Mouse (Mus musculus): ENCODE results near the gene Nkx2-3. TPM values are rescaled to one million over a fixed set of nuclear protein-coding genes. Genes with fewer than 3 reads are reported as not detected.
A peak's percentile ranks its signal among the peaks of the same experiment; 100 is the strongest.

Nkx2-3 gene
- polyA plus RNA-seq, 1 experiment from 2014 or later = 0.20 TPM

DNA sequence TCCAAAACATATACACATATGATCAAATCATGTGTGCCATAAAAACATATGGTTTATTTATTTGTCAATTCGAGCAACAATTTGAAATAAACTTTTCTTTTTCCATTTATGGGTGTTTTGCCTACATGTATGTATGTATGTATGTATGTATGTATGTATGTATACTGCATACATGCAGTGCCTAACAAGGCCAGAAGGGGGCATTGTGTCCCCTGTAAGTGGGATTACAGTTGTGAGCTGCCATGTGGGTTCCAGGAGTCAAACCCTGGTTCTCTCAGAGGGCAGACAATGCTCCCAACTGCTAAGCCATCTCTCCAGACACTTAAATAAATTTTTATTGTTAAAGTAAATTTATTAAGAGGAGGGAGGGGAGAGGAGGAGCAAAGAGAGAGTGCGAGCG is 15.2 kb downstream of the Nkx2-3 start:
- no peak overlapping the region for H3K4me3 ChIP-seq (ENCODE audit: low read depth, low read length)
- H3K27ac ChIP-seq (ENCODE audit: low read depth, low read length) = no peak overlapping the region
- no peaks in the 10 kb centered on the region for H3K4me1 ChIP-seq (replicated peaks; ENCODE audit: control insufficient read depth, insufficient read depth, low read length)
- no peak for ATAC-seq (ENCODE audit: low FRiP score)
- no peaks in the 10 kb centered on the region for H3K9me3 ChIP-seq (ENCODE audit: control insufficient read depth, low read length)
- H3K36me3 ChIP-seq (ENCODE audit: control insufficient read depth, insufficient read depth, low read length) = no peaks in the 10 kb centered on the region
- DNase-seq (ENCODE audit: low spot score) = no peak
- 94% methylated on average over 3 of the region's 3 CpGs for WGBS
- H3K27me3 ChIP-seq (ENCODE audit: control insufficient read depth, insufficient read depth, low read length) = peaks cover 11% of the 10 kb centered on the region
- H3K9ac ChIP-seq (ENCODE audit: low read depth, low read length) = no peak overlapping the region
- H3K4me2 ChIP-seq (replicated peaks; ENCODE audit: low read depth, low read length) = no peak overlapping the region

DNA sequence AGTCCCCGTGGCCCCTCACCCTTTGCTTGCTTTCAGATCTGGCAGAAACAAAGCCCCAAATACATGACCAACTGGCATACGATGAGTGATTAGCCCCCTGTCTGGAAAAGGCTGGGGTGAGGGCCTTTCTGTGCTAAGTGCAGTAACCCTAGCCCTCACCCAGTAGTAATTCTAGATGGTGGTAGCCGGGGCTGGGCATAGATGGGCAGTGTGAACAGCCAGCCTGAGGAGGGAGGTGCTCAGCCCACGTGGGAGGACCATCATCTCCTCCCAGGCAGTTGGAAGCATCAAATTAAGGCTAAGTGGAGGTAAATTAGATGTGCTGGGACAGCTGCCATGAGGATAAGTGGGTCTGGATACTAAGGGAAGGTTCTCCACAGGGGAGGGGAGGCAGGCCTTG is 17.0 kb downstream of the Nkx2-3 start:
- Histone ChIP-seq H3K4me1 (replicated peaks; ENCODE audit: control insufficient read depth, insufficient read depth, low read length) (no peaks in the 10 kb centered on the region), H3K27ac (ENCODE audit: low read depth, low read length) (no peak overlapping the region), H3K9me3 (ENCODE audit: control insufficient read depth, low read length) (no peaks in the 10 kb centered on the region), H3K4me2 (replicated peaks; ENCODE audit: low read depth, low read length) (no peak overlapping the region), H3K36me3 (ENCODE audit: control insufficient read depth, insufficient read depth, low read length) (no peaks in the 10 kb centered on the region), H3K9ac (ENCODE audit: low read depth, low read length) (no peak overlapping the region), H3K4me3 (ENCODE audit: low read depth, low read length) (no peak overlapping the region), H3K27me3 (ENCODE audit: control insufficient read depth, insufficient read depth, low read length) (0 out of 2 replicates have a peak, but pooled peaks cover 2% of the 10 kb centered on the region)
- no peak for ATAC-seq (ENCODE audit: low FRiP score)
- no peak for DNase-seq (ENCODE audit: low spot score)
- WGBS = 46% methylated on average over 4 of the region's 4 CpGs

GRCm38 (mm10) chr19:43630466-43631251 is 18.5 kb downstream of the Nkx2-3 start:
- no peaks in the 10 kb centered on the region for H3K9me3 ChIP-seq (ENCODE audit: control insufficient read depth, low read length)
- H3K36me3 ChIP-seq (ENCODE audit: control insufficient read depth, insufficient read depth, low read length) = no peaks in the 10 kb centered on the region
- H3K27me3 ChIP-seq (ENCODE audit: control insufficient read depth, insufficient read depth, low read length) = 0 out of 2 replicates have a peak, but pooled peaks cover 2% of the 10 kb centered on the region
- 33% methylated on average over 12 of the region's 12 CpGs for WGBS
- H3K4me1 ChIP-seq (replicated peaks; ENCODE audit: control insufficient read depth, insufficient read depth, low read length) = no peaks in the 10 kb centered on the region
- H3K4me3 ChIP-seq (ENCODE audit: low read depth, low read length) = no peak overlapping the region
- no peak overlapping the region for H3K9ac ChIP-seq (ENCODE audit: low read depth, low read length)
- H3K4me2 ChIP-seq (replicated peaks; ENCODE audit: low read depth, low read length) = no peak overlapping the region
- ATAC-seq (ENCODE audit: low FRiP score) (no peak), DNase-seq (ENCODE audit: low spot score) (peak; percentile 92)
- no peak overlapping the region for H3K27ac ChIP-seq (ENCODE audit: low read depth, low read length)

GRCm38 (mm10) chr19:43641833-43642232 is 29.7 kb downstream of the Nkx2-3 start:
- Histone ChIP-seq H3K4me3 (ENCODE audit: low read depth, low read length) (no peak overlapping the region), H3K27me3 (ENCODE audit: control insufficient read depth, insufficient read depth, low read length) (no peaks in the 10 kb centered on the region)

DNA sequence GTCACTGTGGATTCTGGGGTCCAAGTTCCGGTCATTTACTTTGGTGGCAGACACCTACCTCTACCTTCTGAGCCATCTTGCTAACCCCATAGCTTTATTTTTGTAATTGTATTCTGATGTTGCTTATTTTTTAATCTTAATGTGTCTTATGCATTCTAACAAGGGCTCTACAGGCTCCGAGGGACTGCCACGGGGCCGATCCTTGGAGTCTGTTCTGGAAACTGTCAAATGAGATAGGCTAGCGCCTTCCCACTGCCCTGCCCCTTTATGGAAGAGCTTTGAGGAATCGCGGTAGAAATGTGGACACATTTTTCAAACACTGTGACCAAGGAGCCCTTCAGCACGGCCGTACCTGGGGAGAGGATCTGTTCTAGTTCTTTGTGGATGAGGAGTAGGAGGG is 30.7 kb downstream of the Nkx2-3 start:
- Histone ChIP-seq H3K9ac (ENCODE audit: low read depth, low read length) (no peak overlapping the region), H3K27me3 (ENCODE audit: control insufficient read depth, insufficient read depth, low read length) (no peaks in the 10 kb centered on the region), H3K9me3 (ENCODE audit: control insufficient read depth, low read length) (no peaks in the 10 kb centered on the region), H3K4me2 (replicated peaks; ENCODE audit: low read depth, low read length) (no peak overlapping the region), H3K4me1 (replicated peaks; ENCODE audit: control insufficient read depth, insufficient read depth, low read length) (no peaks in the 10 kb centered on the region), H3K36me3 (ENCODE audit: control insufficient read depth, insufficient read depth, low read length) (no peaks in the 10 kb centered on the region), H3K4me3 (ENCODE audit: low read depth, low read length) (no peak overlapping the region), H3K27ac (ENCODE audit: low read depth, low read length) (no peak overlapping the region)
- ATAC-seq (ENCODE audit: low FRiP score) (no peak), DNase-seq (ENCODE audit: low spot score) (no peak)
- 89% methylated on average over 9 of the region's 9 CpGs for WGBS

More at GRCm38 (mm10) chr19:43641833-43642232, 29.7 kb downstream of the Nkx2-3 start:
- Histone ChIP-seq H3K4me1 (replicated peaks; ENCODE audit: control insufficient read depth, insufficient read depth, low read length) (no peaks in the 10 kb centered on the region), H3K36me3 (ENCODE audit: control insufficient read depth, insufficient read depth, low read length) (no peaks in the 10 kb centered on the region), H3K4me2 (replicated peaks; ENCODE audit: low read depth, low read length) (no peak overlapping the region), H3K9me3 (ENCODE audit: control insufficient read depth, low read length) (no peaks in the 10 kb centered on the region), H3K27ac (ENCODE audit: low read depth, low read length) (no peak overlapping the region), H3K9ac (ENCODE audit: low read depth, low read length) (no peak overlapping the region)
- ATAC-seq (ENCODE audit: low FRiP score) (no peak), DNase-seq (ENCODE audit: low spot score) (no peak)
- 74% methylated on average over 11 of the region's 11 CpGs for WGBS

DNA sequence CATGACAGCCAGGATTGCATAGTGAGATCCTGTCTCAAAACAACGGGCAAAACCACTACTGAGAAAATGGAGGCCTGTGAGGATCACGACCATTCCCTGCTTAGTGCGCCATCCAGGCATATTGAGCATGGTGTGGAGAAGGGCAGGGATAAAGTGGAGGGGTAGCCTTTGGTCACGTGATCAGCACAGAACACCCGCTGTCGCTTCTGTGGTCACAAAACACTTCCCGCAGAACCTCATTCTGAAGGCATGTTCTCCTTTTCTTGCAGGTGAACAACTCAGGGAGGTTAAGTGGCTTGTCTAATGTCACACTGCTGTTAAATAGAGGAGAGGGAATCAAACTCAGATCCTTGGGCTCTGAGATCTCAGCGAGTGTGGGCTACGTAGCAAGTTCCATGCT is 33.4 kb downstream of the Nkx2-3 start:
- WGBS = 89% methylated on average over 9 of the region's 9 CpGs
- H3K9me3 ChIP-seq (ENCODE audit: control insufficient read depth, low read length) = no peaks in the 10 kb centered on the region
- H3K27me3 ChIP-seq (ENCODE audit: control insufficient read depth, insufficient read depth, low read length) = no peaks in the 10 kb centered on the region
- no peak overlapping the region for H3K4me2 ChIP-seq (replicated peaks; ENCODE audit: low read depth, low read length)
- H3K36me3 ChIP-seq (ENCODE audit: control insufficient read depth, insufficient read depth, low read length) = no peaks in the 10 kb centered on the region
- H3K27ac ChIP-seq (ENCODE audit: low read depth, low read length) = no peak overlapping the region
- H3K9ac ChIP-seq (ENCODE audit: low read depth, low read length) = no peak overlapping the region
- no peaks in the 10 kb centered on the region for H3K4me1 ChIP-seq (replicated peaks; ENCODE audit: control insufficient read depth, insufficient read depth, low read length)
- DNase-seq (ENCODE audit: low spot score) = no peak
- H3K4me3 ChIP-seq (ENCODE audit: low read depth, low read length) = no peak overlapping the region
- no peak for ATAC-seq (ENCODE audit: low FRiP score)

DNA sequence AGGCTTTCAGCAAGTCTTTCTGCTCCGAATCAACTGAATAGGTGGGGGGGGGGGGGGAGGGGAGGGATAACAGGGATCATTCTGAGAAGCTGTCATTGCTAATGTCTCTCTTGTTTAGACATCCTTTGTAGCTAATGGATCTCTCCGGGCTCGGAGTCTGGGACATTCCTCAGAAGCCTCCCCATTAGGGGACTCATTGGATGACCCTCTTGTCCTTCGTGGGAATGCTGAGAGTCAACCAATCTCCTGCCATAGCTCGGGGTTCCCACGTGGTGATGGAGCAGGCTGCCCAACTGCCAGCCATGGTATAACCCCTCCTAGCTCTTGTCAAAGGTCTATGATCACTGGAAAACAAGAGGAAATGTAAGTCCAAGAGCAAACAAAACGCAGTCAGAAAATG is 34.7 kb downstream of the Nkx2-3 start:
- Histone ChIP-seq H3K4me1 (replicated peaks; ENCODE audit: control insufficient read depth, insufficient read depth, low read length) (no peaks in the 10 kb centered on the region), H3K27ac (ENCODE audit: low read depth, low read length) (no peak overlapping the region), H3K4me2 (replicated peaks; ENCODE audit: low read depth, low read length) (no peak overlapping the region), H3K27me3 (ENCODE audit: control insufficient read depth, insufficient read depth, low read length) (no peaks in the 10 kb centered on the region), H3K9ac (ENCODE audit: low read depth, low read length) (no peak overlapping the region), H3K9me3 (ENCODE audit: control insufficient read depth, low read length) (no peaks in the 10 kb centered on the region), H3K4me3 (ENCODE audit: low read depth, low read length) (no peak overlapping the region), H3K36me3 (ENCODE audit: control insufficient read depth, insufficient read depth, low read length) (no peaks in the 10 kb centered on the region)
- WGBS = 60% methylated on average over 7 of the region's 7 CpGs
- DNase-seq (ENCODE audit: low spot score) (no peak), ATAC-seq (ENCODE audit: low FRiP score) (no peak)

GRCm38 (mm10) chr19:43647261-43647660 is 35.1 kb downstream of the Nkx2-3 start:
- ATAC-seq (ENCODE audit: low FRiP score) (no peak), DNase-seq (ENCODE audit: low spot score) (no peak)
- Histone ChIP-seq H3K27ac (ENCODE audit: low read depth, low read length) (no peak overlapping the region), H3K4me1 (replicated peaks; ENCODE audit: control insufficient read depth, insufficient read depth, low read length) (no peaks in the 10 kb centered on the region), H3K9ac (ENCODE audit: low read depth, low read length) (no peak overlapping the region), H3K36me3 (ENCODE audit: control insufficient read depth, insufficient read depth, low read length) (no peaks in the 10 kb centered on the region), H3K4me3 (ENCODE audit: low read depth, low read length) (no peak overlapping the region), H3K9me3 (ENCODE audit: control insufficient read depth, low read length) (no peaks in the 10 kb centered on the region), H3K4me2 (replicated peaks; ENCODE audit: low read depth, low read length) (no peak overlapping the region), H3K27me3 (ENCODE audit: control insufficient read depth, insufficient read depth, low read length) (no peaks in the 10 kb centered on the region)
- 94% methylated on average over 9 of the region's 9 CpGs for WGBS

DNA sequence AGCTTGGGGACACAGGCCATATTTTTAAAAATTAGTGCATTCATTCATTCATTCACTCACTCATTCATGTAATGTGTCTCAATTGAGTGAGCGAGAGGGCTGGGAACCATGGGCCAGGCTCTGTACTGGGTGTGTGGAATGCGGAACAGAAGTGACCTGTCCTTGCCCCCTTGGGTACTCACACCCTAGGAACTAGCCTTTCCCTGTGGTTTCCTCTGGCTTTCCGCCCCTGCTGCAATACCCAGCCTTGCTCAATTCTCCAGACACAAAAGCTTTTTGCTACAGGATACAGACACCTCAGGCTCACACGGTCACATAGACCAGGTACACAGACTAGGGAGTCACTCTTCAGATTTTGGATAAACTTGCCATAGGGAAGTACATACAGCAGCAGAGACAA is 36.2 kb downstream of the Nkx2-3 start:
- DNase-seq (ENCODE audit: low spot score) (no peak), ATAC-seq (ENCODE audit: low FRiP score) (no peak)
- Histone ChIP-seq H3K4me2 (replicated peaks; ENCODE audit: low read depth, low read length) (no peak overlapping the region), H3K9ac (ENCODE audit: low read depth, low read length) (no peak overlapping the region), H3K4me3 (ENCODE audit: low read depth, low read length) (no peak overlapping the region), H3K27ac (ENCODE audit: low read depth, low read length) (no peak overlapping the region), H3K9me3 (ENCODE audit: control insufficient read depth, low read length) (no peaks in the 10 kb centered on the region), H3K4me1 (replicated peaks; ENCODE audit: control insufficient read depth, insufficient read depth, low read length) (no peaks in the 10 kb centered on the region), H3K27me3 (ENCODE audit: control insufficient read depth, insufficient read depth, low read length) (no peaks in the 10 kb centered on the region), H3K36me3 (ENCODE audit: control insufficient read depth, insufficient read depth, low read length) (no peaks in the 10 kb centered on the region)
- WGBS = 89% methylated on average over 4 of the region's 4 CpGs
